Mouse (Mus musculus) intestine, embryonic 14.5 days (tissue): ENCODE results near the gene Elfn1. TPM values are rescaled to one million over a fixed set of nuclear protein-coding genes. Genes with fewer than 3 reads are reported as not detected.

Experiments
- ATAC-seq: fragments of 200-750 bp; cut with Nextera tagmentation; replicated peaks from 2 replicates; pipeline ENCODE4 v1.8.0; 2017; ENCODE audit warnings: low read depth, moderate number of reproducible peaks, moderate TSS enrichment, moderate library complexity; ENCODE audit not compliant: low FRiP score, low TSS enrichment
- DNase-seq: peaks from one replicate; pipeline ENCODE4 v3.0.0-alpha.2; 2018; ENCODE audit warnings: low spot score
- H3K27ac ChIP-seq: fragments of 300-500 bp; sonication (generic); 2 replicates; pipeline ENCODE4 v1.5.1; 2014; ENCODE audit warnings: low read depth, mild to moderate bottlenecking, control low read depth
- H3K27me3 ChIP-seq: fragments of 300-500 bp; sonication (generic); replicated peaks from 2 replicates; pipeline ENCODE4 v1.6.1; 2014; ENCODE audit warnings: low read length, control low read depth; ENCODE audit not compliant: control insufficient read depth, insufficient read depth
- H3K36me3 ChIP-seq: fragments of 300-500 bp; sonication (generic); 2 replicates; pipeline ENCODE4 v1.6.1; 2014; ENCODE audit warnings: low read length, control low read depth; ENCODE audit not compliant: control insufficient read depth, insufficient read depth
- H3K4me1 ChIP-seq: fragments of 300-500 bp; sonication (generic); replicated peaks from 2 replicates; pipeline ENCODE4 v1.6.1; 2014; ENCODE audit warnings: low read length, control low read depth, mixed read lengths; ENCODE audit not compliant: control insufficient read depth, insufficient read depth
- H3K4me2 ChIP-seq: fragments of 300-500 bp; sonication (generic); 2 replicates; pipeline ENCODE4 v1.6.1; 2014; ENCODE audit warnings: low read length
- H3K4me3 ChIP-seq: fragments of 300-500 bp; sonication (generic); 2 replicates; pipeline ENCODE4 v1.5.1; 2014; ENCODE audit warnings: low read depth, low read length, control low read depth, mixed read lengths
- H3K9ac ChIP-seq: fragments of 300-500 bp; sonication (generic); 2 replicates; pipeline ENCODE4 v1.6.1; 2014; ENCODE audit warnings: mild to moderate bottlenecking, low read length
- H3K9me3 ChIP-seq: fragments of 300-500 bp; sonication (generic); 2 replicates; pipeline ENCODE4 v1.6.1; 2016; ENCODE audit warnings: low read length, control low read depth; ENCODE audit not compliant: control insufficient read depth
- WGBS: fragments of 180-500 bp; shearing (Covaris S2); extraction: QIAGEN DNeasy Blood & Tissue Kit; methylation state at CpG from one replicate; pipeline ENCODE4 v1.1.7; 2014; 5-methylcytosine and 5-hydroxymethylcytosine counted together
- polyA plus RNA-seq: library from polyadenylated mRNA; unstranded; fragments of >200 nt; fragmentation: Nextera tagmentation; extraction: Ambion mirVana; gene quantifications from 2 replicates; pipeline ENCODE4 v1.2.1, GENCODE M21; 2014

Elfn1 gene
- polyA plus RNA-seq, 1 experiment from 2014 or later, result 0.26 TPM

DNA sequence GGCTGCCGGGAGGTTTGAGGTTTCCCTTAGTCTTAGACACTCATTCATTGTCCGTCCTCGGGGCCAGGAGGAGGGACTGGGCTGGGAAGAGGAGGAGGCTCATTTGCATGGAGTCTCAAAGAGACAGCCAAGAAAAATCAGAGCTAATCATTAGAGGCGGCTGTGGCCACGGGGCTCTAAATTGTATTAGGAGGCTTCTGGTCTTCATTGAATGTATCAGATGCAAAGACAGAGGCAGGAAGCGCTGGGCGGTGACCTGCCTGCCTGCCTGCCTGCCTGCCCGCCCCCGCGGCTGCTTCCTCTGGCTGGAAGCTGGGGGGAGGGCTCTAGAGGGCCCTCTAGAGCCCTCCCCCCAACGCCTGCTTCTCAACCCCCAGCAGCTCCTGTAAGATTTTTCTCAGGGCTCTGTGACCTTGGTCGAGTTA is 23.2 kb downstream of the Elfn1 start:
- Histone ChIP-seq H3K9ac (0 out of 2 replicates have a peak overlapping the region, but pooled peaks have one; percentile 13), H3K27ac (no peak overlapping the region), H3K36me3 (no peaks in the 10 kb centered on the region), H3K4me2 (peak overlapping the region; percentile 45), H3K27me3 (no peaks in the 10 kb centered on the region), H3K9me3 (no peaks in the 10 kb centered on the region), H3K4me1 (peaks cover 25% of the 10 kb centered on the region), H3K4me3 (0 out of 2 replicates have a peak overlapping the region, but pooled peaks have one; percentile 2)
- 5% methylated on average over 12 of the region's 12 CpGs for WGBS
- no peak for ATAC-seq
- DNase-seq, result peak; percentile 66

DNA sequence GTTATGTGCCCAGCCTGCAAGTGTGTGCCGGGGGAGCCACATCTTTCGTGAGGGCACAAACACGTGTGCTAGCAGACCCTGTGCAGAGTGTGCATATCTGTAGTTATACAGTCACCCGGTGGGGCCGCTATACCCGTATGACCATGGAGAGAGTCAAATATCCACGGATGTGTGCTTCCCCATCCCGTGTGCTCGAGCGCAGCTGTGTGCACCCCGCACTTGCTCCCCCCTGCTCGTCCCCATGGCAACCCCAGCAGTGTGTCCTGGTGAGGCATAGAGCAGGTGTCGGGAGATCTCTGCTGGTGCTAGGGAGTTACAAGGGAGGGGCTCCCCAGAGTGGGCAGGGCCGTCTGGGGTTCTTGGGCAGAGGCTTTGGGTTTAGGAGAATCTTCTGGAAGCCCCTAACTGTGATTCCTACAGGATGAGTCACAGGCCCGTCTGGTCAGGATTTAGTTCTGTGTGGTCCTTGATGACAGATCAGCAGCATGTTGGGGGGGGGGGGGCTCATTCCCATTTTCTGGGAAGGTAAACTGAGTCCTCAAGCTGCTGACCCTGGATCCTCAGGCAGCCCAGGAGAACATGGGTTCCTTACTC is 24.3 kb downstream of the Elfn1 start:
- DNase-seq (no peak), ATAC-seq (peak; percentile 54)
- Histone ChIP-seq H3K27ac (no peak overlapping the region), H3K4me3 (no peak overlapping the region), H3K36me3 (no peaks in the 10 kb centered on the region), H3K4me1 (peaks cover 25% of the 10 kb centered on the region), H3K27me3 (no peaks in the 10 kb centered on the region), H3K9ac (no peak overlapping the region), H3K9me3 (no peaks in the 10 kb centered on the region), H3K4me2 (peak overlapping the region; percentile 8; the same call in 1 of the 2 replicates)
- 32% methylated on average over 15 of the region's 15 CpGs for WGBS

DNA sequence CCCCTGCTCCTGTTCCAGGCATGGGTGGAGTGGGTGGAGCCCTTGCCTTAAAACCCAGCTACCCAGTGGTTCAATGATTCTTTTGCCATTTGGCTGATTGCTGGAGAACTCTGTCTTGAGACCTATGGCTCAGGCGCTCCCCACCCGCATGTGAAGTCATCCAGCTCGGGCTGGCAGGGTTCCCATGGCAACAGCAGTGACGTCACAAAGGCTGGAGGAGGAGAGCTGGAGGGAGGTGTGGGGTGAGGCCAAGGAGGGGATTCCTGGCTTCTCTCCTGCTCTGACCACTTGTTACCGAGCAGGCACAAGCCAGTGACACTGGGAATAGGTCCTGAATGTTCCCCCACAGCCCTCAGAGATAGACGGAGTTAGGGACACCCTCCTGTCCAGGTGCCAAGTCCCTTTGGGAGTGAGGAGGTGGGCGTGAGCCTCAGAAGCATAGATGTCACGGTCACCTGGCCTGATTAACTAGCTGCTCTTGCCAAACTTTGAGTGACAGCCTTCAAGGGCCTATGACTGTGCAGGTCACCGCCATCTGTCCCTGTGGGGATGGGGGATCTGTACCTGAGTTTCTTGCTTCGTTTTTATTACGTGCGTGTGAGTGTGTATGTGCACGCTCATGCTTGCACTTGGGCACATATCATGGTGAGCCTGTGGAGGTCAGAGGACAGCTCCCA is 25.0 kb downstream of the Elfn1 start:
- no peak overlapping the region for H3K4me3 ChIP-seq
- H3K27ac ChIP-seq, result no peak overlapping the region
- H3K9ac ChIP-seq, result no peak overlapping the region
- peak; percentile 87 for DNase-seq
- H3K9me3 ChIP-seq, result no peaks in the 10 kb centered on the region
- H3K36me3 ChIP-seq, result no peaks in the 10 kb centered on the region
- peaks cover 25% of the 10 kb centered on the region for H3K4me1 ChIP-seq
- WGBS, result 39% methylated on average over 13 of the region's 13 CpGs
- peak overlapping the region; percentile 8; the same call in 1 of the 2 replicates for H3K4me2 ChIP-seq
- no peaks in the 10 kb centered on the region for H3K27me3 ChIP-seq
- peak; percentile 79 for ATAC-seq

GRCm38 (mm10) chr5:139933476-139933875 is 25.7 kb downstream of the Elfn1 start:
- H3K27me3 ChIP-seq, result no peaks in the 10 kb centered on the region
- no peak overlapping the region for H3K4me2 ChIP-seq
- ATAC-seq (no peak), DNase-seq (no peak)
- no peak overlapping the region for H3K27ac ChIP-seq
- H3K36me3 ChIP-seq, result no peaks in the 10 kb centered on the region
- no peak overlapping the region for H3K9ac ChIP-seq
- WGBS, result 59% methylated on average over 7 of the region's 7 CpGs
- no peaks in the 10 kb centered on the region for H3K9me3 ChIP-seq
- H3K4me1 ChIP-seq, result peaks cover 25% of the 10 kb centered on the region
- no peak overlapping the region for H3K4me3 ChIP-seq

- Histone ChIP-seq H3K27ac (no peak overlapping the region), H3K4me1 (peaks cover 15% of the 10 kb centered on the region), H3K9ac (no peak overlapping the region), H3K4me2 (no peak overlapping the region), H3K27me3 (no peaks in the 10 kb centered on the region), H3K9me3 (0 out of 2 replicates have a peak, but pooled peaks cover 5% of the 10 kb centered on the region), H3K4me3 (no peak overlapping the region), H3K36me3 (no peaks in the 10 kb centered on the region)
- 73% methylated on average over 13 of the region's 13 CpGs for WGBS
- DNase-seq (no peak), ATAC-seq (no peak)
These were observed 28.7 kb downstream of the Elfn1 start for GRCm38 (mm10) chr5:139936431-139936830.

DNA sequence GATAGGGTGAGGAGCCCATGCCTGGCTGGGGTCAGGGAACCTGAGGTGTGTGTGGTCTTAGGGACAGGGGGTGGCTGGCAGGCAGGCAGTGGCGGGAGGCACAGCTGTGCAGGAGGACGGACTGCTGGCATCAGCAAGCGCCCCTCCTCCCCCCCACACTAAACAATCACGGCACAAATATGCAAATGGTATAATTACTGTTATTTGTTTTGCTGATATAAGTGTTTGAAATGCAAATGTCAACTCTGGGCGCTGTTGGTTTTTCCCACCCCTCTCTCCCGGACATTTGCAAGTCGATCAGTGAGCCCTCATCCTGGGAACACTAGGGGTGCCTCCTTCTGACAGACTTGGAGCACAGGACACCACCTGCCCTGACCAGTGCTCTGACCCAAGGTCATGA is 37.0 kb downstream of the Elfn1 start:
- DNase-seq, result no peak
- H3K4me2 ChIP-seq, result no peak overlapping the region
- H3K27me3 ChIP-seq, result no peaks in the 10 kb centered on the region
- H3K4me3 ChIP-seq, result no peak overlapping the region
- no peak overlapping the region for H3K9ac ChIP-seq
- H3K27ac ChIP-seq, result no peak overlapping the region
- WGBS, result 26% methylated on average over 7 of the region's 7 CpGs
- H3K4me1 ChIP-seq, result no peaks in the 10 kb centered on the region
- H3K36me3 ChIP-seq, result no peaks in the 10 kb centered on the region
- H3K9me3 ChIP-seq, result 0 out of 2 replicates have a peak, but pooled peaks cover 5% of the 10 kb centered on the region
- no peak for ATAC-seq

DNA sequence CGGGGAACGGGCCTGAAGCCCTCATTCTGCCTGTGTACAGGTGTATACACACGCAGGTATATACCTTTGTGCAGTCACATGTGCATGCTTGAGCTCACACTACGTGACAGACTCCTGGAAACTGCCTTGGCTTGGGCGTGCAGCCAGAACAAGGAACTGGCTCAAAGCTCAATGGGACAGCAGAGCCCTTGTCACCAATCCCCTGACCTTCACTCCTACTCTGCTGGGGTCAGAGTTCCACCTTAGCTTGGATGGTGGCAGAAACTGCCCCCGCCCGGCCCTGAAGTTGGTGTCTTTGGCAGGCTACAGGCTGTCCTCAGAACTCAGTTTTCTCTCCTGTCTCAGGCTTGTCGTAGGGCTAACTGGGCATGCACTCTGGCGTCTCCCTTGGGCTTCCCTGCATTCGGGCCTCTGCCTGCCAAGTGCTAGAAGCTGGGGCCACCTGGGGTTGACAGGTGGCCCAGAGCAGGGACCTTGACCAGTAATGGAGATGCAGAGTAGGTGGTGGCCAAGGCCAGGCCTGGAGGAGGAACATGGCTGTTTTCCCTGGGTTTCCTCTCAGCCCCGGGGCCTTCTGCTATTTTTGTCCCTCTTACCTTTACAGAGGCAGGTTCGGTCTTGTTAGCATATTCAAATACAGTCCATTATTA is 38.1 kb downstream of the Elfn1 start:
- Histone ChIP-seq H3K4me1 (no peaks in the 10 kb centered on the region), H3K27ac (no peak overlapping the region), H3K36me3 (no peaks in the 10 kb centered on the region), H3K4me2 (no peak overlapping the region), H3K27me3 (no peaks in the 10 kb centered on the region), H3K9ac (no peak overlapping the region), H3K4me3 (no peak overlapping the region), H3K9me3 (0 out of 2 replicates have a peak, but pooled peaks cover under 1% of the 10 kb centered on the region)
- 69% methylated on average over 12 of the region's 12 CpGs for WGBS
- DNase-seq (no peak), ATAC-seq (no peak)

DNA sequence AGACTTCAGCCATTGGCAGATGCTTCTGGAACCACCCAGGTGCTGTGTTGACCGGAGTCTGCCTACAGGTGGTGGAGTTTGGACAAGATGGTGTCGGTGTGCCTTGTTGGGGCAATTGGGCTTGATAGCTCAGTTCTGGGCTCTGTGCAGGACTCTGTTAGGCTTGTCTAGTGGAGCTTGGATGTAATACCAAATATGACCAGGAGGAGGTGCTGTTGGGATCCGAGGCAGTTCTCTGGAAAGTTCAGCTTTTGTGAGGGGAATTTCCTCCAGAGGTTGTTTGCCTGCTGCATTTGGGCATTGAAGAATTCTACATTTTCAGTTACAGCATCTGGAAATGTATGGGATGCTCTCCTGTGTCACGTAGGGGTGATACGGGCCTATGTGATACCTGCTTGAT is 39.7 kb downstream of the Elfn1 start:
- Histone ChIP-seq H3K4me1 (no peaks in the 10 kb centered on the region), H3K27ac (no peak overlapping the region), H3K36me3 (no peaks in the 10 kb centered on the region), H3K27me3 (no peaks in the 10 kb centered on the region), H3K9ac (no peak overlapping the region), H3K4me3 (no peak overlapping the region), H3K4me2 (no peak overlapping the region), H3K9me3 (no peaks in the 10 kb centered on the region)
- 89% methylated on average over 5 of the region's 5 CpGs for WGBS
- no peak for DNase-seq
- no peak for ATAC-seq
